Mouse (Mus musculus) liver, postnatal 0 days (tissue): ENCODE results near the gene Zfp663. TPM values are rescaled to one million over a fixed set of nuclear protein-coding genes. Genes with fewer than 3 reads are reported as not detected.

Experiments used
- ATAC-seq: fragments of 200-750 bp; cut with Nextera tagmentation; 2 replicates; pipeline ENCODE4 v1.8.0; 2017; ENCODE audit warnings: mild to moderate bottlenecking, moderate library complexity
- DNase-seq: peaks from one replicate; pipeline ENCODE4 v3.0.0-alpha.2; 2016
- H3K27ac ChIP-seq: fragments of 300-500 bp; sonication (generic); 2 replicates; pipeline ENCODE4 v1.5.1; 2014; ENCODE audit warnings: antibody characterized with exemption, moderate library complexity, mild to moderate bottlenecking, low read depth
- H3K27me3 ChIP-seq: fragments of 300-500 bp; sonication (generic); 2 replicates; pipeline ENCODE4 v1.6.1; 2014; ENCODE audit warnings: low read length, control low read depth, mixed read lengths; ENCODE audit not compliant: insufficient read depth
- H3K36me3 ChIP-seq: fragments of 300-500 bp; sonication (generic); replicated peaks from 2 replicates; pipeline ENCODE4 v1.6.1; 2014; ENCODE audit warnings: mild to moderate bottlenecking, control low read depth, low read length, moderate library complexity, mixed read lengths; ENCODE audit not compliant: insufficient read depth
- H3K4me1 ChIP-seq: fragments of 300-500 bp; sonication (generic); 2 replicates; pipeline ENCODE4 v1.6.1; 2014; ENCODE audit warnings: antibody characterized with exemption, mild to moderate bottlenecking, control low read depth; ENCODE audit not compliant: insufficient read depth
- H3K4me2 ChIP-seq: fragments of 300-500 bp; sonication (generic); 2 replicates; pipeline ENCODE4 v1.6.1; 2014; ENCODE audit warnings: low read depth, mild to moderate bottlenecking, low read length, moderate library complexity, mixed read lengths
- H3K4me3 ChIP-seq: fragments of 300-500 bp; sonication (generic); 2 replicates; pipeline ENCODE4 v1.5.1; 2014; ENCODE audit warnings: low read depth, low read length
- H3K9ac ChIP-seq: fragments of 300-500 bp; sonication (generic); replicated peaks from 2 replicates; pipeline ENCODE4 v1.6.1; 2014; ENCODE audit warnings: mild to moderate bottlenecking, moderate library complexity
- H3K9me3 ChIP-seq: fragments of 300-500 bp; sonication (generic); 2 replicates; pipeline ENCODE4 v1.6.1; 2016; ENCODE audit warnings: mild to moderate bottlenecking, control low read depth, low read length, mixed read lengths
- CTCF ChIP-seq: sonication (generic); IDR thresholded peaks from 2 replicates; pipeline ENCODE4 v1.5.1; 2016; ENCODE audit warnings: antibody characterized with exemption, low read depth
- EP300 ChIP-seq: IDR thresholded peaks from 2 replicates; pipeline ENCODE4 v1.6.1; 2016; ENCODE audit warnings: antibody characterized with exemption, low read depth, mild to moderate bottlenecking
- WGBS: fragments of 180-500 bp; shearing (Covaris S2); extraction: QIAGEN DNeasy Blood & Tissue Kit; methylation state at CpG from one replicate; pipeline ENCODE4 v1.1.7; 2014; ENCODE audit not compliant: insufficient replicate concordance; 5-methylcytosine and 5-hydroxymethylcytosine counted together
- polyA plus RNA-seq: library from polyadenylated mRNA; unstranded; fragments of >200 nt; fragmentation: Nextera tagmentation; extraction: Ambion mirVana; gene quantifications from 2 replicates; pipeline ENCODE4 v1.2.1, GENCODE M21; 2015

Gene Zfp663
- polyA plus RNA-seq, 1 experiment from 2014 or later: not detected

DNA sequence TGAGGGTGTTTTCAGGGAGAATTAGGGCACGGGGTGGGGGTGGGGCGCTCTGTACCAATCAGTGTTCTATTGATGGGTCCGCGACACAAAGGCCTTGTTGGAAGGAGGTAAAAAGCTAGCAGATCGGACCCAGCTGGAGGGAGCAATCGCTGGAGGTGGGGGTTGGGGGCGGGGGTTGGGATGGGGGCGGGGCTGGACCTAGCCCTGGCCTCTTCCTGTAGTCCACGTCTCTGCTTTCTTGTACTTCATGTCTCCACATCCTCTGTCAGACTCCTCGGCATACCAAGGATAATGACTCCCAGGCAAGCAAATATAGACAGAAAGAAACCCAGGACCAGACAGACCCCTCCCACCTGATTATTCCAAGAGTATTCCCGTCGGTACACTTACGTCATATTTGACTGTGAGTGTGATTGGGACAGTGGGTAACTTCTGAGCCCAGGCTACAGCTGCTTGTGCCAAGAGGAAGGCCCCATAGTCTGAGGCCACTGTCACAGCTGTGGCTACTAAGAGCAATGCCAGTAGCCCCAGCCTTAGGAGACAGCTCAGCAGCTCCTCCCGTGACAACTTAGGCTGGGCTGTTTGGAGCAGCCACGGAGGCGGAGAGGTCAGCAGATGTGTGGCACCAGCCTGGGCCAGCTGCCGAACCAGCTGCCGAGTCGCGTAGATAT, 28.4 kb upstream of the Zfp663 start:
- WGBS: 55% methylated on average over 20 of the region's 20 CpGs
- H3K4me3 ChIP-seq: no peak overlapping the region
- ATAC-seq (peak; percentile 82), DNase-seq (peak; percentile 65)
- no peaks in the 10 kb centered on the region for H3K36me3 ChIP-seq
- peaks cover 2% of the 10 kb centered on the region; the same call in 1 of the 2 replicates for H3K4me1 ChIP-seq
- H3K27ac ChIP-seq: peak overlapping the region; percentile 91
- no peaks in the 10 kb centered on the region for H3K27me3 ChIP-seq
- H3K4me2 ChIP-seq: peak overlapping the region; percentile 44; the same call in 1 of the 2 replicates
- peaks cover 3% of the 10 kb centered on the region; the same call in 1 of the 2 replicates for H3K9me3 ChIP-seq
- TF ChIP-seq CTCF (no peak), EP300 (peak; percentile 44)
- H3K9ac ChIP-seq: peak overlapping the region; percentile 54

DNA sequence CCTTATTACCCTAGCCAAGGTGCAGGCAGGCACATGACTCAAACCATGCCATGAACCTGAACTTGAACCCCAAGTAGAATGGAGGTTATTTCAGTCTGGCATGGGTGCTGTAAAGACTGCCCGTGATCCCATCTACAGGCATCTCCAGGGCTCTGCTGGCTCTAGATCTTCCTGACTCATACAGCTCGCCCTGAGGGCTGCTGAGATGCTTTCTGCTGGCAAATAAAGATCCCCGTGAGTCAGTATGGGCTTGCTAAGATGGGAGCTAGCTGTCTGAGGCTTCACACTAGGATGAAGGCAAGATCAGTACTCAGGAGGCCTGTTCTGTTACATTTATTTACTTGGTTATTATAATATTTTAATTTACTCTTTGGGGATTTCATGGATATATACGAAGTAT, 23.6 kb upstream of the Zfp663 start:
- H3K27me3 ChIP-seq: no peaks in the 10 kb centered on the region
- peaks cover 6% of the 10 kb centered on the region for H3K4me1 ChIP-seq
- no peaks in the 10 kb centered on the region for H3K36me3 ChIP-seq
- H3K9me3 ChIP-seq: peaks cover 3% of the 10 kb centered on the region; the same call in 1 of the 2 replicates
- no peak overlapping the region for H3K4me3 ChIP-seq
- no peak overlapping the region for H3K9ac ChIP-seq
- ATAC-seq (no peak), DNase-seq (no peak)
- 71% methylated on average over 4 of the region's 4 CpGs for WGBS
- peak overlapping the region; percentile 53; the same call in 1 of the 2 replicates for H3K27ac ChIP-seq
- no peak overlapping the region for H3K4me2 ChIP-seq
- no peak for TF ChIP-seq EP300
- no peak for TF ChIP-seq CTCF

DNA sequence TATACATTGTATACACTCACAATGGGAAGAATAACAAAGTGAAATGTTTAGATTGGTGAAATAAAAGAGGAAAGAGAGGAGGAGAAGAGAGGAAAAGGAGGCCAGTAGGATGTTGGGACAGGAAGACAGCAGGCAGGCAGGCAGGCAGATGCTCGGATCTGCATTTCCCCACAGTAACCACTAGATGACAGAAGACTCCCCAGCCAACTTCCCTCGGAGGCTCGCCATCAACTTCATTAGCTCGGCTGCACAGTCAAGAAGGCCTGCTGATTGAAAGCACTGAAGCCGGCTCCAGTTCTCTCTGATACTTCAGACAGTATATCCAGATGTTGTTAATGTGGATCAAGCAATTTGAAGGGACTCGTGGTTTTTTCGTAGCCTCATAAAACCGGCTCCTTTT, 23.0 kb upstream of the Zfp663 start:
- Histone ChIP-seq H3K4me2 (no peak overlapping the region), H3K27me3 (no peaks in the 10 kb centered on the region), H3K4me3 (no peak overlapping the region), H3K4me1 (peaks cover 6% of the 10 kb centered on the region), H3K36me3 (no peaks in the 10 kb centered on the region), H3K27ac (no peak overlapping the region), H3K9ac (no peak overlapping the region), H3K9me3 (peaks cover 3% of the 10 kb centered on the region; the same call in 1 of the 2 replicates)
- DNase-seq: peak; percentile 45
- ATAC-seq: no peak
- TF ChIP-seq CTCF: peak; percentile 85
- TF ChIP-seq EP300: no peak
- WGBS: 14% methylated on average over 8 of the region's 8 CpGs

DNA sequence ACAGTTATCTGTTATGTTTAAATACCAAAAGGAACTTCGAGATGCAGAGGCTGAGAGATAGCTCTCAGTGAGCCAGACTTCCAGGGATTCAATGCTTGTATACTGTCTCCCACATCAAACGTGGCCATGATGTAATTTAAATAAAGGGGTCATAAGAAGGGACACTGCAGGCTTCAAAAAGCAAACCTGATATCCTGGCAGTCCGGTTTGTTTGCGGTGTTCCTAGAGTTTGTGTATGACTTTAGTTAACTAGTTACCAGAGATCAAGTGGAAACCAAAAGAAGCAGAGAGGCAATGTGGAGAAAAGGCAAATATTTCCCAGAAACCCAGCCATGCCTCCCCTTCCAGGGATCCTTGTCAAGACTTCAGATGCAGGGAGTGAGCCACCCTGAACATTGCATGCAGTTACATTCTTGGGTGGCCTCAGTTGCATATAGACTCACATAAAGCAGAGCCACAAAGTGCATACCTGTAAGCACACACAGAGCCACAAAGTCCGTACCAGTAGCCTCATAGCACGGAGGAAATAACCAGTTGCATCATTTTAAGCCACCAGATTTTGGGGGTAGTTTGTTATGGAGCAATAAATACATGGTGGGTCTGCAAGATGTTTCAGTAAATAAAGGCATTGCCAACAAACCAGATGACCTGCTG, 20.9 kb upstream of the Zfp663 start:
- DNase-seq: no peak
- 46% methylated on average over 6 of the region's 6 CpGs for WGBS
- H3K27me3 ChIP-seq: no peaks in the 10 kb centered on the region
- H3K36me3 ChIP-seq: peaks cover 4% of the 10 kb centered on the region
- H3K4me3 ChIP-seq: no peak overlapping the region
- H3K9ac ChIP-seq: no peak overlapping the region
- TF ChIP-seq CTCF: no peak
- TF ChIP-seq EP300: no peak
- no peak overlapping the region for H3K4me2 ChIP-seq
- peaks cover 6% of the 10 kb centered on the region for H3K4me1 ChIP-seq
- peak; percentile 65 for ATAC-seq
- H3K27ac ChIP-seq: peak overlapping the region; percentile 78
- peaks cover 3% of the 10 kb centered on the region; the same call in 1 of the 2 replicates for H3K9me3 ChIP-seq

DNA sequence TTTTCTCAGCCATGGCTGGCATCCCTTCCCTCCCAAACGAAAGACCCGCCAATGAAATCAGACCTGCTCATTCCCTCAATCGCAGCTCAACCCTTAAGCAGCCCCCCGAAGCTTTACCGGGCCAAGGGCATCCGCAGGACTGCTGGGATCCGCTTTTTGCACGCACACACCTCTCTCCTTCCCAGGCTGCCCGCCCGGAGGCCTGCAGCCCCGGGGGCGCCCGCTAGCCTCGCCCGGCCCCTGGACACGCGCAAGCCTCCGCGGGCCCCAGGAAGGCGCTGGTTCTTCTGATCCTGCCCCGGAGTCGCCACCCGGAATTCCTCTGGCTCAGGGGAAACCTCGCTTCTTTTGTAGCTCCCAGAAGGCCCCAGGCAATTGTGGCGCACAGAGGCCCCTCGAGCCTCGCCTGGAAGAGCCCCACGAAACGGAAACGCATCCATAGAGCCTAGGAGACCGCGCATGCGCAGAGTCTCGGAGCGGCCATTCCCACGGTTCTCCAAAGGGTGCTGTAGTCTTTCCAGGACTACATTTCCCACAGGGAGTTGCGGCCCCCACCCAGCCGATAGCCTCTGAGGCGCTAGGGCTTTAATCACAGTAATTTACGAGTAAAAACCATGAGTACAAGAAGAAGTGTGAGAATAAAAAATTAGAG, 19.4 kb upstream of the Zfp663 start, which contains the start of gene Zfp334:
Gene Zfp334, minus strand, starts transcription at position 416 of the 652 bp plus-strand sequence.
- Histone ChIP-seq H3K4me1 (peaks cover 3% of the 10 kb centered on the region), H3K4me2 (peak within 1 kb of the TSS; percentile 72), H3K27ac (peak within 1 kb of the TSS; percentile 78), H3K36me3 (peaks cover 12% of the 10 kb centered on the region), H3K4me3 (peak within 1 kb of the TSS; percentile 58), H3K9ac (peak within 1 kb of the TSS; percentile 65), H3K27me3 (no peaks in the 10 kb centered on the region), H3K9me3 (no peaks in the 10 kb centered on the region)
- DNase-seq (peak; percentile 85), ATAC-seq (peak; percentile 78)
- 1% methylated on average over 40 of the region's 40 CpGs for WGBS
- TF ChIP-seq EP300 (no peak), CTCF (no peak)

DNA sequence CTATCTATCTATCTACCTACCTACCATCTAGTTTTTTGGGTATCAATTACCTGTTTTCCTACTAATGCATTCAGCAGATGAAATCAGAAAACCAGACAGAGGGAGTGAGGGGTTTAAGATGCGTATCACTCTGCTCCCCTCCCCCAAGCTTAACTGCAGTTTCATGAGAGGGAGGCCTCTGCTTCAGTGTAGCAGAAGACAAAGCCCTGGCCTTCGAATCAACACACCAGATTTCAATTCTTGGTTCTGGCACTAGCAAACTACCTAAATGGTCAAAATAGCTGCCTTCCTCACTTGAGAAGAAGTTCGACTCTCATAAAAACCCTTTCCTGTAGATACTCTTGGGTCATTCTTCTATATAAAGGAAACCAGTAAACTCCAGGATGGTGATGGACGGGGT, 18.8 kb upstream of the Zfp663 start:
- 34% methylated on average over 4 of the region's 4 CpGs for WGBS
- Histone ChIP-seq H3K9ac (peak overlapping the region; percentile 65), H3K27ac (no peak overlapping the region), H3K4me1 (peaks cover 3% of the 10 kb centered on the region), H3K27me3 (no peaks in the 10 kb centered on the region), H3K4me2 (peak overlapping the region; percentile 72), H3K4me3 (peak overlapping the region; percentile 58), H3K36me3 (peaks cover 14% of the 10 kb centered on the region), H3K9me3 (no peaks in the 10 kb centered on the region)
- DNase-seq (no peak), ATAC-seq (no peak)
- TF ChIP-seq CTCF (no peak), EP300 (no peak)
